Mouse (Mus musculus): ENCODE measurements around the gene Loxl3.

DNA sequence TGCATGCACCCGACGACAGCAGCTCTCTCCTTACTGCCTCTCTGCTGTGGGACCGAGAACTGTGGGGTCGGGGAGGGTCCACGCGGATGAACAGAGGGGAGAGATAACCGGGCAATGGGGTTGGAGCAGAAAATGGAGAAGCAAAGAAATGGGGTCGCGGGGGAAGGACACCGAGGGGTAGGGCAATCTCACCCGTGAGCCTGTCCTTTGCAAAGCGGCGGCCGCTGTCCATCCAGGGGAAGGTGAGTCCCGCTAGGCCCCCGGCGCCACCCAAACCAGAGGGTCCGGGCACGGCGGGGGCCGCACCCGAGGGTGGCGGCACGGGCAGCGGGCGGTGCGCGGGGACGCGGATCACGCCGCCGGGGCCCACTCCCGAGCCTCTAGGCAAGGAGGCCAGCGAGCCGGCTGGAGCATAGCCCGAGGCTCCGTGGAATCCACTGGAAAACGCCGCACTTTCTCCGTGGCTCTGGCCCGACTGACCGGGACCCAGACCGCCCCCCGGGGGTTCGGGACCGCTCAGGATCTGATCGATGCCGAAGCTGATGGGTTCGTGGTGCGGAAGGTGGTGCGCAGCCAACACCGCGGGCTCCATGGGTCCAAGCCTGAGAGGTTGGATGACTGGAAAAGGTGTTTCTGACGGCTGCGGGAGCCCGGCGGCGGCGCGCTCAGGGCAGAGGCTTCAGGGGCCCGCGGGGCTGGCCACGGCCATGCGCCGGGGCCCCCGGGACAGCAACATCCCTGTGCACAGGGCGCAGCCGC, 35.7 kb downstream of the Loxl3 start:
- TF ChIP-seq POLR2A (IDR thresholded peaks at IDR 0.05; ENCODE audit: insufficient read length, low read depth), result no peak
- TF ChIP-seq MAX (IDR thresholded peaks at IDR 0.05; ENCODE audit: low read depth), result no peak
- no peak for TF ChIP-seq TCF12 (IDR thresholded peaks at IDR 0.05; ENCODE audit: insufficient read depth, poor library complexity, severe bottlenecking)
- TF ChIP-seq E2F4 (IDR thresholded peaks at IDR 0.05; ENCODE audit: insufficient read depth), result no peak
- TF ChIP-seq REST (IDR thresholded peaks at IDR 0.05; ENCODE audit: insufficient read depth, insufficient read length), result no peak

Data from myocyte (in vitro differentiated cells).